Mouse (Mus musculus) olfactory bulb, adult 2 months (tissue): ENCODE measurements at regions not wholly inside any gene's neighbourhood (a gene's known extent, or its start where the extent isn't known, plus 50 kb on each side); places are given as distances from the start of the nearest gene placed in this dataset.

Experiments used
- H3K27ac ChIP-seq: fragments of 200-500 bp; 2 replicates; pipeline ENCODE4 v1.5.1; 2012; ENCODE audit warnings: low read depth, low read length; ENCODE audit not compliant: insufficient read depth
- H3K4me1 ChIP-seq: fragments of 200-500 bp; 2 replicates; pipeline ENCODE4 v1.6.1; 2012; ENCODE audit warnings: low read length; ENCODE audit not compliant: control insufficient read depth, insufficient read depth
- H3K4me3 ChIP-seq: fragments of 200-500 bp; 2 replicates; pipeline ENCODE4 v1.5.1; 2012; ENCODE audit warnings: mild to moderate bottlenecking, low read depth, low read length, moderate library complexity; ENCODE audit not compliant: insufficient read depth
- CTCF ChIP-seq: fragments of 200-500 bp; IDR thresholded peaks from 2 replicates; pipeline ENCODE4 v1.5.1; 2012; ENCODE audit warnings: low read depth, mild to moderate bottlenecking, low read length, moderate library complexity; ENCODE audit not compliant: insufficient read depth
- POLR2A ChIP-seq: fragments of 200-500 bp; IDR thresholded peaks from 2 replicates; pipeline ENCODE4 v1.6.1; 2012; ENCODE audit warnings: mild to moderate bottlenecking, low read depth, low read length, moderate library complexity; ENCODE audit not compliant: insufficient read depth
- WGBS: fragments of 180-500 bp; shearing (Covaris S2); methylation state at CpG from one replicate; pipeline ENCODE4 v1.1.7; 2018; 5-methylcytosine and 5-hydroxymethylcytosine counted together

DNA sequence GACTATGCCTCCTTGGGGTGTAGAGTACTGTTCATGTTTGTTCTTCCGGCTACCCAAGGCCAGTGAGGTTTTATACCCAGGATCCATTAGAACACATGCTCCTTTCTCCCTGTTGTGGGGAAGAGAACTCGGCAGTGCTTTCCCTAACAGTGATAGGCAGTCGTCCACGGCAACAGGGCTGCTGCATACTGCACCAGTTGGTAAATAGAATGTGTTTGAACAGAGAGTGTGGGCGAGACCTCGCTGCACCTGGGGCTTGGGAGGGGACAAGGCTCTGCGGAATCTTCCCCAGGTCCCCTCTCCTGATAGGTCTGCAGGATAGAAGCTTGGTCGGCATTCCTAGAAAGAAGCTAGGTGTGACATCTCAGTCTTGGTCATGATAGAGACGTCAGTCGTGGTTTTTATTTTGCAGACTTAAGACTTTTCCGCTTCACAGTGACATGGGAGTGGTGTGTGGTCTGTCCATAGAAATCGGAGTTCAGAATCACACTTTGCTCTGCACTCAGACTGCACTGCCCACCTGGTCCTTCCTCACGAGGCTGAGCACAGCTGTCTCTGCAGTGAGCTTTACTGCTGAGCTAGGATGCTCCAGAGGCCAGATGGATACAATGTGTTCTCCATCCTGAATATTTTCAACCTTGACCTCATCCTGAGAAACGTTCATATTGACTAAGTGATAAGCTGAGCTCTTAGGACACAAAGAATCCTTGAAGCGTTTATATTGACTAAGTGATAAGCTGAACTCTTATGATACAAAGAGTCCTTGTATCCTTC is 162.8 kb upstream of the Ubl3 start:
- H3K27ac ChIP-seq = no peak overlapping the region
- no peak overlapping the region for H3K4me3 ChIP-seq
- no peak for TF ChIP-seq CTCF
- TF ChIP-seq POLR2A = no peak
- H3K4me1 ChIP-seq = peaks cover 6% of the 10 kb centered on the region
- WGBS = 66% methylated on average over 15 of the region's 15 CpGs

DNA sequence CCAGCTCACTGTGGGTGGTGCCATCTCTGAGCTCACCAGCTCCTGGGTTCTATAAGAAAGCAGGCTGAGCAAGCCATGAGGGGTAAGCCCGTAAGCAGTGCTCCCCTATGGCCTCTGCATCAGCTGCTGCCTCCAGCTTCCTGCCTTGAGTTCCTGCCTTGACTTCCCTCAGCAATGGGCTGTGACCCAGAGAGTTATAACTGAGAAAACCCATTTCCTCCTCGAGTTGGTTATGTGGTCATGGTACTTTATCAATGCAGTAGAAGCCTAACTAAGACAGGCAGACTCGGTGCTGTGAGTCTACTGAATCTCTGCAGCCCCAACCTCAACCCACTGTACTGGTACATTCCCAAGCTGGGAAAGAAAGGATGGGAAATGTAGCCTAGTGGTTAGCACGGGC is 162.2 kb upstream of the Ubl3 start:
- TF ChIP-seq CTCF (no peak), POLR2A (no peak)
- H3K27ac ChIP-seq = no peak overlapping the region
- 87% methylated on average over 4 of the region's 4 CpGs for WGBS
- no peak overlapping the region for H3K4me3 ChIP-seq
- peaks cover 9% of the 10 kb centered on the region for H3K4me1 ChIP-seq

DNA sequence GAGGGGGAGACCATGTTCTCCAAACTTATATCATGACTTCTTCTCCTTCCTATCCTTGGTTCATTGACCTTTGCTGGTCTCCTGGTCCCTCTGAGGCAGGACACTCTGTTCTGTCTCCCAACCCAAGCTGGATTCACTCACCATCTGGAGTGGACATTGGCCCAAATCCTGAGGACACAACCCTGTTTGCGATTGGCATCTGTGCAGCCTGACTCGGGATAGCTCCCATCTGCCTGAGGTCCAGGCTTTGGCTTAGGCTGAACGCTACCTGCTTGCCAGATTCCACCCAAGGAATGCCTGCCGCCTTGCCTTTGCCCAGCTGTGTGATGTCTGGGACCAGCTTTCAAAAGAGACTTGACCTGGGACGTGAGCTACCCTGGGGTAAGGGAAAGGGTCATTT is 161.2 kb upstream of the Ubl3 start:
- Histone ChIP-seq H3K27ac (no peak overlapping the region), H3K4me1 (peaks cover 16% of the 10 kb centered on the region), H3K4me3 (no peak overlapping the region)
- no peak for TF ChIP-seq CTCF
- no peak for TF ChIP-seq POLR2A
- 94% methylated on average over 5 of the region's 5 CpGs for WGBS

DNA sequence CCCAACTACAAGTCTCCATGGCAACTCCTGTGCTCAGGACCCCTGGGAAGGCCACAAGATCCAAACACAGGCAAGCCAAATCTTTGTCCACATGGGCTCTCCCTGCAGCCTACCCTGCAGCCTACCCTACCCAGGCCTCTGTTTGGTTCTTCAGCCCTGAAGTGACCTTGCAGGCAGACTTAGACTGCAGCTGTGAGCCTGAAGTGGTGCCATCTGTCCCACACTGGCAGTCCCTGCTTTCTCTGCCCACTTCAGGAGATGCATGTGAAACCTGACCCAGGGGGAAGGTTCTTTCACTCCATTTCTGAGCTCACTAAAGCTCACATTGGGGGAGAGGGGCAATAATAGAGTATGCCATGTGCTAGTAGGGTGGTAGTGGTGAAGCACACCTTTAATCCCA is 160.4 kb upstream of the Ubl3 start:
- TF ChIP-seq CTCF = no peak
- TF ChIP-seq POLR2A = no peak
- H3K27ac ChIP-seq = no peak overlapping the region
- no peak overlapping the region for H3K4me3 ChIP-seq
- H3K4me1 ChIP-seq = peaks cover 22% of the 10 kb centered on the region

DNA sequence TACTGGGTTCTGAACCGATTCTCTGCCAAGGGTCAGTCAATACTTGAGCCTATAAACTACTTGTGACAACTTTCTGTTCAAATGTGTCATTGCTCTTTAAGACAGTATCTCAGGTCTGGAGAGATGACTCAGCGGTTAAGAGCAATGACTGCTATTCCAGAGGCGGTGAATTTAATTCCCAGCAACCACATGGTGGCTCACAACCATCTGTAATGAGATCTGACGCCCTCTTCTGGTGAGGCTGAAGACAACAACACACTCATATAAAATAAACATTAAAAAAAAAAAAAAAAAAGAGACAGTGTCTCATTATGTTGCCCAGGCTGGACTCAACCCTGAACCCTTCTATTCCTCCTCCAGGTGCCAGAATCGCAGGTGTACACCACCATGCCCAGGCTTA is 159.0 kb upstream of the Ubl3 start:
- Histone ChIP-seq H3K27ac (no peak overlapping the region), H3K4me1 (peaks cover 33% of the 10 kb centered on the region), H3K4me3 (no peak overlapping the region)
- no peak for TF ChIP-seq POLR2A
- no peak for TF ChIP-seq CTCF
- WGBS = 78% methylated on average over 5 of the region's 5 CpGs

DNA sequence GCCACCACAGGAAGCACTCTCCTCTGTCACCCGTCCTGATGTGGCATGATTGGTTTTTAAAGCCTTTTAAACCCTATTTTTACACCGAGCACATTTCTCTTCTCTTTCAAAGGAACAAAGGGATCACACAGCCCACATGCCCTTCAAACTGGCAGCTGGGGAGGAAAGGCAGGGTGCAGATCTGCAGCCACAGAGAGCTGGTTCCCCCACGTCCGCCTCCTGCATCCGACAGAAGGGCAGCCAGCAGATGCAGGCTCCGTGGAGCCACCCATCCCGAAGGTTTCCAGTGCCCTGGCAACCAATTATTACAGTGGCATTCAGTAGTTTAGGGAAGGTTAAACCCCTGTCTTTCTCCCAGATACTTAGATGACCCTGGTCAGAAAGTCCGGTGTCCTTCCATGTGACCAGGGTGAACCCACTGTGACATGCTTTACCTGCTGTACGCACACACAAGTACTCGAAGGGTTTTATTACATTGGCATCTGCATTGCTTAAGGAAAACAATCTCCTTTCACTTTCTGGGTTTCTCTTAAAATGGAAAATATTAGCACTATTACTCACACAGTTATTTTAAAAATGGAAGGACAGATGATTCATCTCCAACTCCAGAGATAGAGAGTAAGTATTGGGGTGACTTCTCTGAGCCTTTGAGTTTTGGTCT is 156.7 kb upstream of the Ubl3 start:
- Histone ChIP-seq H3K4me3 (no peak overlapping the region), H3K4me1 (peaks cover 37% of the 10 kb centered on the region), H3K27ac (peak overlapping the region; percentile 94)
- no peak for TF ChIP-seq POLR2A
- no peak for TF ChIP-seq CTCF
- WGBS = 18% methylated on average over 10 of the region's 10 CpGs

DNA sequence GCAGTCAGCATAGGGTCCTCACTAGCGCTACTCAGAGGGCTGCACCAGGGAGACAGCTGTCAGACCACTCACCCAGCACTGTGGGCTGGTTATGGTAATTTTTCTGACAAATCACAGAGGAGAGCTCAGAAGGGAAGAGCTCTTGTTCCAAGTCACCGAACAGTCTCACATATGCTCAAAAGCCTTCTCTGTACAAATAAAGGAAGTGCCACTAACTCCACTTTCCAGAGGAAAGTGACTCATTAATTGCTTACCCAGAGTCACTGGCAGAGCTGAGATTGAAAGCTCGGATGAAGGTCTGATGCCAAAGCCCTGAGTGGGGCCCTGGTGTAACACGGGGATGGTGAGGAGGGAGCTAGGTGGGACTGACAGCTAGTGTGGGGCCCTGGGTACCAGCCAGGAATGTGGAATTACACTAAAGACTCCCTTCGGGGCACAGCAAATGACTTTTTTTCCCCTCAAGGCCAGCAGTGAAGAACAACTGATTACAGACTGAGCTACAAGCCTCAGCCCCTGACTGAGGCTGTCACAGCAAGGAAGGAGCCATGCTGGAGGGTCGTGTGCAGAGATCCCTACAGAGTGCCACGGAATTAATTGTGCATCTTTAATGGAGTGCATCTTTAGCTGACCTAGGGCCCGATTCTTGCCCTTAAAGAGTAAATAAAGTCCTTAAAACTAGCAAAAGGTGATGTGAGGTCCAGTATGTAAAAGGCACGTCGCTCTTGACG is 155.6 kb upstream of the Ubl3 start:
- 29% methylated on average over 11 of the region's 11 CpGs for WGBS
- Histone ChIP-seq H3K4me3 (no peak overlapping the region), H3K27ac (peak overlapping the region; percentile 94), H3K4me1 (peaks cover 43% of the 10 kb centered on the region)
- TF ChIP-seq POLR2A = no peak
- TF ChIP-seq CTCF = no peak

DNA sequence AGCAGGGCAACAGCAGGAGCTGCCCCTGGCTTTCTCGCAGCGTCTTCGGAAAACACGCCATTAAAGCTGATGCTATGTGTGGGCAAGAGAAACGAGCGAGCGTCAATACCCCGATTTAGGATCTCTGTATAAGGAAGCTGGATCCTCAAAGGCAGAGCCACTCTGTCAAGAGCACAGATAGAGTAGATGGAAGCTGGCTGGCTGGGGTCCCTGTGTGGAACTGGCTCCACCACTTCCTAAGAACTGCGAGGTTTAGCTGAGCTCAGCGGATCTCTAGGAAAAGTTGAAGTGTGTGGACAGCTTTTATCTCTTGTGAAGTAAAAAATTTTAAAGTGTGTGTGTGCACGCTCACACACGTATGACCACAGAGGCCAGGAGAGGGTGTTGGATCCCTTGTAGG is 154.7 kb upstream of the Ubl3 start:
- no peak for TF ChIP-seq CTCF
- no peak for TF ChIP-seq POLR2A
- Histone ChIP-seq H3K4me3 (no peak overlapping the region), H3K27ac (peak overlapping the region; percentile 73), H3K4me1 (peaks cover 39% of the 10 kb centered on the region)
- WGBS = 58% methylated on average over 12 of the region's 12 CpGs
